Mouse (Mus musculus): ENCODE results near the gene Sorbs1.
A peak's percentile ranks its signal among the peaks of the same experiment; 100 is the strongest.

Gene Sorbs1

GRCm38 (mm10) chr19:40404582-40404981, 109.0 kb downstream of the Sorbs1 start:
- no peak for DNase-seq

- no peak for DNase-seq
These were observed 109.6 kb downstream of the Sorbs1 start for GRCm38 (mm10) chr19:40403999-40404398.

GRCm38 (mm10) chr19:40402155-40402963, 111.2 kb downstream of the Sorbs1 start:
- DNase-seq, result peak; percentile 25

GRCm38 (mm10) chr19:40401213-40401612, 112.4 kb downstream of the Sorbs1 start:
- DNase-seq, result peak; percentile 27

GRCm38 (mm10) chr19:40400426-40401030, 113.1 kb downstream of the Sorbs1 start:
- DNase-seq, result no peak

GRCm38 (mm10) chr19:40395757-40396661, 117.6 kb downstream of the Sorbs1 start:
- DNase-seq, result no peak

- no peak for DNase-seq
These were observed 118.3 kb downstream of the Sorbs1 start for GRCm38 (mm10) chr19:40395321-40395695.

- DNase-seq, result no peak
These were observed 118.8 kb downstream of the Sorbs1 start for GRCm38 (mm10) chr19:40394555-40395320.

GRCm38 (mm10) chr19:40392795-40393392, 120.7 kb downstream of the Sorbs1 start:
- DNase-seq, result no peak

GRCm38 (mm10) chr19:40391469-40391868, 122.1 kb downstream of the Sorbs1 start:
- DNase-seq, result peak; percentile 79

GRCm38 (mm10) chr19:40386916-40387315, 126.7 kb downstream of the Sorbs1 start:
- DNase-seq, result no peak

GRCm38 (mm10) chr19:40385334-40385733, 128.2 kb downstream of the Sorbs1 start:
- no peak for DNase-seq

GRCm38 (mm10) chr19:40383931-40384330, 129.6 kb downstream of the Sorbs1 start:
- DNase-seq, result no peak

GRCm38 (mm10) chr19:40380656-40381055, 132.9 kb downstream of the Sorbs1 start:
- no peak for DNase-seq

GRCm38 (mm10) chr19:40380005-40380404, 133.6 kb downstream of the Sorbs1 start:
- DNase-seq, result no peak

GRCm38 (mm10) chr19:40379081-40379480, 134.5 kb downstream of the Sorbs1 start:
- DNase-seq, result no peak

- DNase-seq, result no peak
These were observed 135.9 kb downstream of the Sorbs1 start for GRCm38 (mm10) chr19:40377632-40378031.

- no peak for DNase-seq
These were observed 136.9 kb downstream of the Sorbs1 start for GRCm38 (mm10) chr19:40376566-40377281.

- DNase-seq, result no peak
These were observed 138.9 kb downstream of the Sorbs1 start for GRCm38 (mm10) chr19:40374720-40375119.

- DNase-seq, result no peak
These were observed 140.9 kb downstream of the Sorbs1 start for GRCm38 (mm10) chr19:40372679-40373078.

GRCm38 (mm10) chr19:40371866-40372265, 141.7 kb downstream of the Sorbs1 start:
- DNase-seq, result no peak

All from liver (tissue).